Mouse (Mus musculus) thymus, postnatal 25 days (tissue): ENCODE measurements around the gene Prickle4.
A peak's percentile ranks its signal among the peaks of the same experiment; 100 is the strongest.
"Not testable (repeated sequence)": the region's sequence is repeated elsewhere in the genome, so short reads cannot be mapped to it uniquely, and the experiment has no call there.

ENCODE experiments used
- DNase-seq: peaks from one replicate; pipeline ENCODE4 v3.0.0; 2022

Prickle4 gene

GRCm38 (mm10) chr17:47663009-47663713 lies 31.4 kb downstream of the Prickle4 start:
- no peak for DNase-seq

- DNase-seq, result no peak
Measured at GRCm38 (mm10) chr17:47658741-47659243, 35.7 kb downstream of the Prickle4 start.

GRCm38 (mm10) chr17:47657901-47658300 lies 36.6 kb downstream of the Prickle4 start:
- DNase-seq, result no peak

GRCm38 (mm10) chr17:47655697-47656096 lies 38.8 kb downstream of the Prickle4 start:
- no peak for DNase-seq

- not testable (repeated sequence) for DNase-seq
Measured at GRCm38 (mm10) chr17:47654346-47654745, 40.2 kb downstream of the Prickle4 start.

GRCm38 (mm10) chr17:47651953-47652352 lies 42.6 kb downstream of the Prickle4 start:
- no peak for DNase-seq

- DNase-seq, result no peak
Measured at GRCm38 (mm10) chr17:47648966-47649365, 45.6 kb downstream of the Prickle4 start.

- peak; percentile 63 for DNase-seq
Measured at GRCm38 (mm10) chr17:47646683-47647082, 47.9 kb downstream of the Prickle4 start.

- DNase-seq, result no peak
Measured at GRCm38 (mm10) chr17:47642992-47643391, 51.5 kb downstream of the Prickle4 start.
